Mouse (Mus musculus): ENCODE data around the gene Tnr. TPM values are rescaled to one million over a fixed set of nuclear protein-coding genes. Genes with fewer than 3 reads are reported as not detected.

Gene Tnr
- polyA plus RNA-seq, 1 experiment from 2014 or later = not detected

GRCm38 (mm10) chr1:159671181-159671580, 147.6 kb downstream of the Tnr start:
- H3K27me3 ChIP-seq (replicated peaks) = no peaks in the 10 kb centered on the region
- H3K9me3 ChIP-seq = no peaks in the 10 kb centered on the region
- no peaks in the 10 kb centered on the region for H3K36me3 ChIP-seq
- no peak overlapping the region for H3K9ac ChIP-seq
- no peak overlapping the region for H3K27ac ChIP-seq (replicated peaks)
- H3K4me2 ChIP-seq = peak overlapping the region; percentile 47
- 80% methylated on average over 8 of the region's 8 CpGs for WGBS
- no peak overlapping the region for H3K4me3 ChIP-seq
- H3K4me1 ChIP-seq = peaks cover 14% of the 10 kb centered on the region
- ATAC-seq (ENCODE audit: extremely low read depth, insufficient number of reproducible peaks, low FRiP score, low TSS enrichment) = no peak

DNA sequence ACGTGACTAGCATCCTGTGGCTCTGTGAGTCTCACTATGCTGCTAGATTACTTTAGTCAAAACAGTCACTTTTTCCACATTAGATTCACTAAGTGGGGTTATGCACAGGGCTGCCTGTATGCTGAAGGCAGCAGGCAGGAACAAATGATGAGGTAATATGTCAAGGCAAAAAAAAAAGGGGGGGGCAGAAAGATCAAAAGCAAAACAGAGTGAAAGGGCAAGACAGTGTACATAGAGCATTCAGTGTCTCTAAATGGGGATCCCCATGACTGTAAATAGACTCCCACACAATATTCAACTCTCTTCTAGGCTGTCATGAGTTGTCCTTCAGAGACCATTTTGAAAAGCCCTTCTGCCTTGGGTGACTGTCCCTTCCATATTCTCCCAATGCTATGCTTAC, 150.7 kb downstream of the Tnr start:
- peaks cover 14% of the 10 kb centered on the region for H3K4me1 ChIP-seq
- no peak overlapping the region for H3K9ac ChIP-seq
- WGBS = 69% methylated on average over 1 of the region's 1 CpGs
- no peaks in the 10 kb centered on the region for H3K36me3 ChIP-seq
- H3K4me3 ChIP-seq = no peak overlapping the region
- no peak overlapping the region for H3K4me2 ChIP-seq
- no peaks in the 10 kb centered on the region for H3K27me3 ChIP-seq (replicated peaks)
- no peak overlapping the region for H3K27ac ChIP-seq (replicated peaks)
- ATAC-seq (ENCODE audit: extremely low read depth, insufficient number of reproducible peaks, low FRiP score, low TSS enrichment) = no peak
- no peaks in the 10 kb centered on the region for H3K9me3 ChIP-seq

DNA sequence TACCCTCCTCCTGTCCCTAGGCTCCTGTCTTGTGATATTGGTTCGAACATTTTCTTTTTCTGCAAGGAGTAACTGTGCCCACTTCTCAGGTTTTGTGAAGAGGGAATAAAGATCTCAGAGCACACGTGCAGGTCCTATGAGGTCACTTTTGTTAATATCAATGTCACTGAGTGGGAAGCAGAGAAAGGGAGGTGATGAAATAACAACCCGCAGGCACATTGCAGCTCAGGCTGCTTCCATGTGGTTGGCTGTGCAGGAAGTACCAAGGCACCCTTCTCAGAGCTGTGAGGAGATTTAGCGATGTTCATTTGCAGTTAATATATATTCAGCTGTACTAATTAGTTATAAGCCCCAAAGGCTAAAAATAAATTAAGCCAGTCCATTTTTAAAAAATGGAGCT, 151.9 kb downstream of the Tnr start:
- Histone ChIP-seq H3K9ac (no peak overlapping the region), H3K4me2 (no peak overlapping the region), H3K9me3 (no peaks in the 10 kb centered on the region), H3K36me3 (no peaks in the 10 kb centered on the region), H3K27ac (replicated peaks) (no peak overlapping the region), H3K4me1 (peaks cover 8% of the 10 kb centered on the region), H3K4me3 (no peak overlapping the region), H3K27me3 (replicated peaks) (no peaks in the 10 kb centered on the region)
- ATAC-seq (ENCODE audit: extremely low read depth, insufficient number of reproducible peaks, low FRiP score, low TSS enrichment) = no peak
- 50% methylated on average over 4 of the region's 4 CpGs for WGBS

DNA sequence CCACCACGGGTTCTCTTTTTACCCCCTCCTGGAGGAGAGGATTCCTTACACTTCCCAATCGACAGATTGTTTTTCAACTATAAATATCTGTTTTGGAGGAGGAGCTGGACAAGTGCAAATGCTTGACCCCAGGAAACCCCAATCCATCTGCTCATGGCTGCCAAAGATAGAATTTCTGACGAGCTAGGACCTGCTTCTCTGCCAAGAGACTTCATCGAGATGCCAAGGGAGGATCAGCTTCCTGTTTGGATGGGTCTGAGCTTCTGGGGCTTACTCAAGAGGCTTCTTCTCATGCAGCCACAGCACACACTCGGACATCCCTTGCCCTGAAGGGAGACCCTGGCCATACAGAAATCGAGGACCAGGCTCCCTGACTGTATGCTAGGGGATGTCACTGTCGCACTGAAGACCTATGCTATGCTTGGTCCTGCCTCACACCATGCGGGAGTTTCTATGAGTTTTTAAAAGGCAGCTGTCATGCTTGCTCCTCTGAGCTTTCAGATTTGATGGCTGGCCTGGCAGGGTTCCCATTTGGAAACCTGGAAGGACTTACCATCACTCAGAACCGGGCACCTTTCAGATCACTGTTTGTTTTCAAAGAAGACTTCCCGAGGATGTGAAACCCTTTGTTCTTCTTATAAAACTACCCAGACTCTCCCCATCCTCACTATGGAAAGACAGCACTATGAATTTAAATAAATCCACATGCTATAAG, 154.8 kb downstream of the Tnr start:
- no peak for ATAC-seq (ENCODE audit: extremely low read depth, insufficient number of reproducible peaks, low FRiP score, low TSS enrichment)

GRCm38 (mm10) chr1:159681252-159681651, 157.7 kb downstream of the Tnr start:
- 72% methylated on average over 2 of the region's 2 CpGs for WGBS
- H3K4me2 ChIP-seq = no peak overlapping the region
- H3K4me1 ChIP-seq = peaks cover 8% of the 10 kb centered on the region
- no peaks in the 10 kb centered on the region for H3K9me3 ChIP-seq
- no peak overlapping the region for H3K4me3 ChIP-seq
- H3K36me3 ChIP-seq = no peaks in the 10 kb centered on the region
- no peak overlapping the region for H3K9ac ChIP-seq
- no peaks in the 10 kb centered on the region; the same call in 1 of the 2 replicates for H3K27me3 ChIP-seq (replicated peaks)
- ATAC-seq (ENCODE audit: extremely low read depth, insufficient number of reproducible peaks, low FRiP score, low TSS enrichment) = no peak
- no peak overlapping the region for H3K27ac ChIP-seq (replicated peaks)

More for the DNA sequence above, 154.8 kb downstream of the Tnr start:
- H3K27ac ChIP-seq (replicated peaks) = no peak overlapping the region
- H3K9ac ChIP-seq = no peak overlapping the region
- 52% methylated on average over 10 of the region's 10 CpGs for whole genome bisulfite sequencing
- no peaks in the 10 kb centered on the region for H3K9me3 ChIP-seq
- H3K4me3 ChIP-seq = no peak overlapping the region
- H3K4me1 ChIP-seq = no peaks in the 10 kb centered on the region
- no peaks in the 10 kb centered on the region for H3K27me3 ChIP-seq (replicated peaks)
- no peak overlapping the region for H3K4me2 ChIP-seq
- H3K36me3 ChIP-seq = no peaks in the 10 kb centered on the region

GRCm38 (mm10) chr1:159686476-159687231, 163.1 kb downstream of the Tnr start:
- Histone ChIP-seq H3K36me3 (no peaks in the 10 kb centered on the region), H3K4me3 (no peak overlapping the region), H3K9ac (no peak overlapping the region), H3K9me3 (no peaks in the 10 kb centered on the region), H3K27me3 (replicated peaks) (no peaks in the 10 kb centered on the region; the same call in 1 of the 2 replicates), H3K4me2 (peak overlapping the region; percentile 19; the same call in 1 of the 2 replicates), H3K27ac (replicated peaks) (peak overlapping the region; percentile 57; the same call in 1 of the 2 replicates), H3K4me1 (peaks cover 16% of the 10 kb centered on the region)
- 27% methylated on average over 9 of the region's 9 CpGs for WGBS
- no peak for ATAC-seq (ENCODE audit: extremely low read depth, insufficient number of reproducible peaks, low FRiP score, low TSS enrichment)

DNA sequence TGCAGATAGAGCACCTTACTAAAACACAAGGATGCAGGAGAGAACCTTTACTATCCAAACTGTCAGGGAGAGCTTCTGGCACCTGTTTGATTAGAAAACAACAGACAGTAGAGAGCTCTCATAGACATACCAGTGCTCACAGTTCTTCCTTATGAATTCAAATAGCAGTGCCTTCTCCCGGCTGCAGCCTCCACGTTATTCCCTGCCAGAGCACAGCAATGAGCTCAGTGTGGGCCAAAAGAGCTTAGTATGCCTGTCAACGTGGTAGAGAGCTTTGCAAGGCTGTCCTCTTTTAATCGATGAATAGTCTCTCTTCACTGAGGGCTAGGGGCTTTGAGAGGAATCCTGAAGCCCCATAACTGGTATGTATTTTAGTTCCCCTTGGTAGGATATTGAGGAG, 173.1 kb downstream of the Tnr start:
- Histone ChIP-seq H3K36me3 (no peaks in the 10 kb centered on the region), H3K27me3 (replicated peaks) (no peaks in the 10 kb centered on the region), H3K4me2 (no peak overlapping the region), H3K4me1 (no peaks in the 10 kb centered on the region), H3K9ac (no peak overlapping the region), H3K4me3 (no peak overlapping the region), H3K27ac (replicated peaks) (no peak overlapping the region), H3K9me3 (no peaks in the 10 kb centered on the region)
- 63% methylated on average over 4 of the region's 4 CpGs for WGBS
- ATAC-seq (ENCODE audit: extremely low read depth, insufficient number of reproducible peaks, low FRiP score, low TSS enrichment) = no peak

DNA sequence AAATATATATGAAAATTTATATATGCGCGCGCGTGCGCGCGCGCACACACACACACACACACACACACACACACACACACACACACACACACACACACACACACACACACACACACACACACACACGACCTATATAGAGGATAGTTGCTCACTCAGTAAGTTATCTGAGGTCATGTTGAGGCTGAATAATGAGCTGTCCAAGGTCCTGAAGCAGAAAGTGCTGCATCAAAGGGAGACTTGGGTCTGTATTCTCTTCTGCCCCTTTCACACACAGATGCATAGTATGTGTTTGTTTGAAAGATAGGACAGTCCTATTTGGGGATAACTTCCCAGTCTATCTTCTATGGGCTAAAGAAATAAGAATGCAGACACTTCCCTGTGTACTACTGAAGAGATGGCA, 178.5 kb downstream of the Tnr start:
- Histone ChIP-seq H3K27me3 (replicated peaks) (no peaks in the 10 kb centered on the region), H3K27ac (replicated peaks) (no peak overlapping the region), H3K4me3 (no peak overlapping the region), H3K9ac (no peak overlapping the region), H3K9me3 (no peaks in the 10 kb centered on the region), H3K4me1 (no peaks in the 10 kb centered on the region), H3K4me2 (no peak overlapping the region), H3K36me3 (no peaks in the 10 kb centered on the region)
- no peak for ATAC-seq (ENCODE audit: extremely low read depth, insufficient number of reproducible peaks, low FRiP score, low TSS enrichment)
- WGBS = 71% methylated on average over 9 of the region's 9 CpGs

- Histone ChIP-seq H3K27me3 (replicated peaks) (no peaks in the 10 kb centered on the region), H3K27ac (replicated peaks) (no peak overlapping the region), H3K36me3 (no peaks in the 10 kb centered on the region), H3K4me3 (no peak overlapping the region), H3K4me2 (no peak overlapping the region), H3K9me3 (no peaks in the 10 kb centered on the region), H3K4me1 (no peaks in the 10 kb centered on the region), H3K9ac (no peak overlapping the region)
- ATAC-seq (ENCODE audit: extremely low read depth, insufficient number of reproducible peaks, low FRiP score, low TSS enrichment) = no peak
- WGBS = 76% methylated on average over 3 of the region's 3 CpGs
These were observed 181.4 kb downstream of the Tnr start for GRCm38 (mm10) chr1:159704925-159705324.

GRCm38 (mm10) chr1:159716301-159716700, 192.7 kb downstream of the Tnr start:
- Histone ChIP-seq H3K4me1 (no peaks in the 10 kb centered on the region), H3K9ac (no peak overlapping the region), H3K4me3 (no peak overlapping the region), H3K27me3 (replicated peaks) (no peaks in the 10 kb centered on the region), H3K27ac (replicated peaks) (no peak overlapping the region), H3K4me2 (no peak overlapping the region), H3K9me3 (no peaks in the 10 kb centered on the region; the same call in 1 of the 2 replicates), H3K36me3 (no peaks in the 10 kb centered on the region)
- 82% methylated on average over 1 of the region's 1 CpGs for WGBS
- no peak for ATAC-seq (ENCODE audit: extremely low read depth, insufficient number of reproducible peaks, low FRiP score, low TSS enrichment)

GRCm38 (mm10) chr1:159717016-159717415, 193.4 kb downstream of the Tnr start:
- no peaks in the 10 kb centered on the region for H3K4me1 ChIP-seq
- H3K27me3 ChIP-seq (replicated peaks) = no peaks in the 10 kb centered on the region
- no peak overlapping the region for H3K4me3 ChIP-seq
- no peak overlapping the region for H3K9ac ChIP-seq
- 78% methylated on average over 9 of the region's 9 CpGs for WGBS
- no peaks in the 10 kb centered on the region for H3K36me3 ChIP-seq
- no peak overlapping the region for H3K27ac ChIP-seq (replicated peaks)
- no peak for ATAC-seq (ENCODE audit: extremely low read depth, insufficient number of reproducible peaks, low FRiP score, low TSS enrichment)
- H3K4me2 ChIP-seq = no peak overlapping the region
- H3K9me3 ChIP-seq = no peaks in the 10 kb centered on the region; the same call in 1 of the 2 replicates

Measured in heart, embryonic 13.5 days (tissue).